Mouse (Mus musculus) brain, embryonic 14.5 days (tissue): ENCODE measurements at regions not wholly inside any gene's neighbourhood (a gene's known extent, or its start where the extent isn't known, plus 50 kb on each side); places are given as distances from the start of the nearest gene placed in this dataset.

ENCODE experiments used
- CTCF ChIP-seq: fragments of 200-500 bp; IDR thresholded peaks from 2 replicates; pipeline ENCODE4 v1.5.1; 2012; ENCODE audit warnings: inconsistent platforms, mild to moderate bottlenecking, moderate library complexity, borderline replicate concordance; ENCODE audit not compliant: insufficient read depth, insufficient read length; ENCODE audit errors: extremely low read depth
- POLR2A ChIP-seq: fragments of 200-500 bp; IDR thresholded peaks from 2 replicates; pipeline ENCODE4 v1.6.1; 2012; ENCODE audit warnings: mild to moderate bottlenecking, inconsistent platforms, borderline replicate concordance; ENCODE audit not compliant: poor library complexity, insufficient read depth, insufficient read length, severe bottlenecking; ENCODE audit errors: extremely low read depth

DNA sequence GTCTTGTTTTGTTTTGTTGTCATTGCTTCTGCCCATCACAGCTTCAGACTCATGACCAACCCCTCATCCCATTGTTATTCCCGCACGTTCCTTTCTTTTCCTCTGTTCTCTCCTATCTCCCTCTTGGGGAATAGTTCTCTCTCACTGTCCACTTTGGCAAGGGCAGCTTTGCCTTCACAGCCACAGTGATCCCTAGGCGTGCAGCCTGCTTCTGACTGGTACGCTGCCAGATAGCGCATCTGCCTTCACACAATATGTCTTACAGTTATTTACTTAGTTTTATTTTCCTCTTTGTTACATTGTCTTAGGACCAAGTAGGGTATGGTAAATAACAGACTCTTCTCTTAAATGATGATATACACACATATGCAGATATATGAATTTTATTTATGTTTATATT is 122.9 kb downstream of the Sem1 start:
- TF ChIP-seq CTCF = no peak
- no peak for TF ChIP-seq POLR2A
